Mouse (Mus musculus): ENCODE results near the gene Ifi47.

- TF ChIP-seq CTCF (IDR thresholded peaks at IDR 0.05; ENCODE audit: borderline replicate concordance, extremely low read depth, insufficient read depth, insufficient read length) (peak; percentile 53; the same call in 1 of the 2 replicates), POLR2A (IDR thresholded peaks at IDR 0.05; ENCODE audit: borderline replicate concordance, extremely low read depth, insufficient read depth, insufficient read length, poor library complexity, severe bottlenecking) (no peak)
These were observed 32.4 kb downstream of the Ifi47 start for GRCm38 (mm10) chr11:49108833-49109232.
